Mouse (Mus musculus) telencephalon, adult 2 months (tissue): ENCODE data around the gene Fgr.
A peak's percentile ranks its signal among the peaks of the same experiment; 100 is the strongest.
"Not testable (repeated sequence)": the region's sequence is repeated elsewhere in the genome, so short reads cannot be mapped to it uniquely, and the experiment has no call there.

Experiments used
- DNase-seq: peaks from one replicate; pipeline ENCODE4 v3.0.0-alpha.2; 2011; ENCODE audit warnings: low read depth, low spot score

Fgr gene

GRCm38 (mm10) chr4:132973814-132974398 is at the start of gene Fgr:
Gene Fgr, plus strand, starts transcription at chr4:132974095.
- DNase-seq: no peak

- not testable (repeated sequence) for DNase-seq
Measured at GRCm38 (mm10) chr4:132926520-132926919, 47.4 kb upstream of the Fgr start.

GRCm38 (mm10) chr4:132930784-132931183 is 43.1 kb upstream of the Fgr start:
- DNase-seq: no peak

GRCm38 (mm10) chr4:132932752-132933404 is 41.0 kb upstream of the Fgr start:
- peak; percentile 55 for DNase-seq

GRCm38 (mm10) chr4:132934639-132935038 is 39.3 kb upstream of the Fgr start:
- no peak for DNase-seq

- peak; percentile 67 for DNase-seq
Measured at GRCm38 (mm10) chr4:132938181-132938941, 35.5 kb upstream of the Fgr start.

GRCm38 (mm10) chr4:132939421-132940127 is 34.3 kb upstream of the Fgr start:
- DNase-seq: no peak

- no peak for DNase-seq
Measured at GRCm38 (mm10) chr4:132941012-132941729, 32.7 kb upstream of the Fgr start.

GRCm38 (mm10) chr4:132943088-132943487 is 30.8 kb upstream of the Fgr start:
- DNase-seq: no peak

- no peak for DNase-seq
Measured at GRCm38 (mm10) chr4:132944106-132944505, 29.8 kb upstream of the Fgr start.

GRCm38 (mm10) chr4:132944776-132945175 is 29.1 kb upstream of the Fgr start:
- no peak for DNase-seq

- no peak for DNase-seq
Measured at GRCm38 (mm10) chr4:132945261-132946046, 28.4 kb upstream of the Fgr start.

GRCm38 (mm10) chr4:132946047-132947001 is 27.6 kb upstream of the Fgr start:
- DNase-seq: no peak

GRCm38 (mm10) chr4:132949882-132950532 is 23.9 kb upstream of the Fgr start:
- DNase-seq: no peak

- no peak for DNase-seq
Measured at GRCm38 (mm10) chr4:132950999-132951398, 22.9 kb upstream of the Fgr start.

GRCm38 (mm10) chr4:132954530-132955394 is 19.1 kb upstream of the Fgr start:
- DNase-seq: no peak

GRCm38 (mm10) chr4:132955395-132955791 is 18.5 kb upstream of the Fgr start:
- DNase-seq: no peak
